In the genomic region with DNA sequence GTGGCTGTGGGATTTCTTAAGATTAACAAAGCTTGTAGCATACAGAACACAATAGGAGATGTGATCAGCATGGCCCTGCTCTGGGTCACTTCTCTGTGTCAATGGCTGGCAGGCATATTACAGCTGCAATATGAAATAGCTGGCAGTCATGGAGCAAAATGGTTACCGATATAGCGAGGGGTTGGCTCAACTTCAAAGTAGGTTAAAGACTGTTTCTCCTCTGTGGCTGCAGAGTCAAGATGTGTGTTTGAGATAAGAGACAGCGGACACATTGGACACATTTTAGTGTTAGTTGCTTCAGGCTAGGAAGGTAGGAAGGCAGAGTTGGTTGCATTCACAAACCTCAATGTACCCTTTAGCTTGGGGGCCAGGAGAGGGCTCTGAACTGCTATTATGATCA, we compare ENCODE assay signal across 22 mouse cellular contexts. TPM values are rescaled to one million over a fixed set of nuclear protein-coding genes. Genes with fewer than 3 reads are reported as not detected.
DNase-seq lines count a peak whose midpoint lies in the region; ATAC-seq lines count a peak whose summit lies in the region.
"Had no signal": no experiment of that assay in that cellular context is flagged by ENCODE, and none has a peak within 500 bp of the region (broad histone marks: within the 10 kb centered on the region; RNA-seq: fewer than 3 reads in every experiment).

No protein-coding gene starts in this region.

- H3K36me3 ChIP-seq in liver, embryonic 11.5 days (ENCODE audit: control insufficient read depth, insufficient read depth, low read length), result no peaks in the 10 kb centered on the region
- peaks cover 4% of the 10 kb centered on the region; the same call in 1 of the 2 replicates for H3K36me3 ChIP-seq in liver, embryonic 12.5 days
- H3K36me3 ChIP-seq: embryonic facial prominence, embryonic 12.5 days; hindbrain, embryonic 12.5 days had no signal

- H3K9me3 ChIP-seq in liver, embryonic 11.5 days (ENCODE audit: control insufficient read depth, low read length), result no peaks in the 10 kb centered on the region
- H3K9me3 ChIP-seq in liver, embryonic 12.5 days (replicated peaks), result no peaks in the 10 kb centered on the region
- H3K9me3 ChIP-seq: embryonic facial prominence, embryonic 12.5 days; hindbrain, embryonic 12.5 days had no signal

- 39% methylated on average over 3 of the region's 3 CpGs for WGBS in liver, embryonic 11.5 days
- WGBS in liver, embryonic 12.5 days (ENCODE audit: insufficient replicate concordance), result 27% methylated on average over 3 of the region's 3 CpGs

- no peak overlapping the region for H3K9ac ChIP-seq in liver, embryonic 11.5 days (ENCODE audit: low read depth, low read length)
- no peak overlapping the region for H3K9ac ChIP-seq in liver, embryonic 12.5 days
- H3K9ac ChIP-seq: embryonic facial prominence, embryonic 12.5 days; hindbrain, embryonic 12.5 days had no signal

- intact Hi-C loops in gastrocnemius, postnatal 36 days (cut with DNase I), result no loop called here

- peak overlapping the region; percentile 56; the same call in 1 of the 2 replicates for H3K27ac ChIP-seq in liver, embryonic 11.5 days (ENCODE audit: low read depth, low read length)
- peak overlapping the region; percentile 45 for H3K27ac ChIP-seq in liver, embryonic 12.5 days
- H3K27ac ChIP-seq: embryonic facial prominence, embryonic 12.5 days; hindbrain, embryonic 12.5 days had no signal

- DNase-seq in liver, embryonic 11.5 days (ENCODE audit: low spot score), result no peak
- DNase-seq in liver, result no peak
- no peak for DNase-seq in gastrocnemius, postnatal 36 days
- no peak for DNase-seq in thymus, postnatal 0 days (ENCODE audit: low spot score)
- no peak for DNase-seq in right cerebral cortex, postnatal 25 days
- DNase-seq: adrenal gland, postnatal 36 days; cerebellum, adult 11 months; cerebellum, postnatal 14 days; gastrocnemius, postnatal 25 days; kidney, adult 18-20 months; lung, adult 2 months; right cerebral cortex, postnatal 4 days; thymus, postnatal 25 days had no signal

- peaks cover 20% of the 10 kb centered on the region for H3K4me1 ChIP-seq in liver, embryonic 11.5 days (replicated peaks; ENCODE audit: control insufficient read depth, insufficient read depth, low read length)
- H3K4me1 ChIP-seq in liver, embryonic 12.5 days, result peaks cover 31% of the 10 kb centered on the region
- H3K4me1 ChIP-seq: embryonic facial prominence, embryonic 12.5 days; hindbrain, embryonic 12.5 days had no signal

- no peaks in the 10 kb centered on the region for H3K27me3 ChIP-seq in liver, embryonic 11.5 days (replicated peaks; ENCODE audit: control insufficient read depth, insufficient read depth, low read length)
- H3K27me3 ChIP-seq in liver, embryonic 12.5 days (replicated peaks), result no peaks in the 10 kb centered on the region
- H3K27me3 ChIP-seq: embryonic facial prominence, embryonic 12.5 days; hindbrain, embryonic 12.5 days had no signal

- H3K4me3 ChIP-seq in liver, embryonic 11.5 days (ENCODE audit: low read depth, low read length), result no peak overlapping the region
- no peak overlapping the region for H3K4me3 ChIP-seq in liver, embryonic 12.5 days
- H3K4me3 ChIP-seq: embryonic facial prominence, embryonic 12.5 days; erythroblast, embryonic 14.5 days; hindbrain, embryonic 12.5 days had no signal

- ATAC-seq in liver, embryonic 11.5 days (replicated peaks; ENCODE audit: low FRiP score), result peak; percentile 65
- peak; percentile 50 for ATAC-seq in common myeloid progenitor, adult 5-6 weeks (replicated peaks; ENCODE audit: low read depth, poor library complexity, severe bottlenecking)
- ATAC-seq in liver, embryonic 12.5 days, result peak; percentile 53; the same call in 1 of the 2 replicates
- peak; percentile 89 for ATAC-seq in megakaryocyte progenitor cell, adult 5-6 weeks (replicated peaks; ENCODE audit: poor library complexity)
- ATAC-seq: forebrain, embryonic 16.5 days; inflammation-experienced regulatory T-cells, adult 6 months had no signal

- peak overlapping the region; percentile 30 for H3K4me2 ChIP-seq in liver, embryonic 11.5 days
- H3K4me2 ChIP-seq in liver, embryonic 12.5 days, result peak overlapping the region; percentile 27
- H3K4me2 ChIP-seq: embryonic facial prominence, embryonic 12.5 days; hindbrain, embryonic 12.5 days; midbrain, embryonic 11.5 days had no signal

RNA-seq across cellular contexts. Expression of gene Cnr2, which starts 11.4 kb away (rescaled TPM):
- polyA plus RNA-seq in liver, embryonic 11.5 days (2014; fragmentation: Nextera tagmentation; extraction: Ambion mirVana), result 6.3 and 7.1 TPM in 2 replicates
- 9.4 and 10.9 TPM in 2 replicates for total RNA-seq in common myeloid progenitor, adult 5-6 weeks (2017)
- 3.9 and 4.3 TPM in 2 replicates for polyA plus RNA-seq in liver, embryonic 12.5 days (2016; fragmentation: Nextera tagmentation; extraction: Ambion mirVana)
- total RNA-seq in megakaryocyte progenitor cell, adult 5-6 weeks (2015), result 6.5 and 7.0 TPM in 2 replicates
- total RNA-seq in megakaryocyte progenitor cell, adult 5-6 weeks (2017), result 5.2 and 6.7 TPM in 2 replicates
- total RNA-seq in gastrocnemius, postnatal 36 days (2021), result under 1 TPM; 0.07 to 0.08 TPM
- polyA plus RNA-seq in thymus, postnatal 0 days (2015; fragmentation: Nextera tagmentation; extraction: Ambion mirVana), result 5.5 and 5.8 TPM in 2 replicates
- polyA plus RNA-seq: erythroblast, embryonic 14.5 days; forebrain, embryonic 16.5 days had no signal

RNA-seq across cellular contexts. Expression of gene Fuca1, which starts 13.9 kb away (rescaled TPM):
- polyA plus RNA-seq in liver, embryonic 11.5 days (2014; fragmentation: Nextera tagmentation; extraction: Ambion mirVana), result 39.6 and 47.7 TPM in 2 replicates
- 70.8 and 71.5 TPM in 2 replicates for total RNA-seq in common myeloid progenitor, adult 5-6 weeks (2017)
- polyA plus RNA-seq in liver, embryonic 12.5 days (2016; fragmentation: Nextera tagmentation; extraction: Ambion mirVana), result 22.2 and 23.8 TPM in 2 replicates
- total RNA-seq in megakaryocyte progenitor cell, adult 5-6 weeks (2015), result 27.9 and 39.3 TPM in 2 replicates
- 122 and 139 TPM in 2 replicates for total RNA-seq in megakaryocyte progenitor cell, adult 5-6 weeks (2017)
- total RNA-seq in gastrocnemius, postnatal 36 days (2021), result 10 to 100 TPM; 16.4 to 18.7 TPM
- 56.0 and 63.5 TPM in 2 replicates for polyA plus RNA-seq in thymus, postnatal 0 days (2015; fragmentation: Nextera tagmentation; extraction: Ambion mirVana)

RNA-seq across cellular contexts. Expression of gene Pnrc2, which starts 33.0 kb away (rescaled TPM):
- 133 and 147 TPM in 2 replicates for polyA plus RNA-seq in liver, embryonic 11.5 days (2014; fragmentation: Nextera tagmentation; extraction: Ambion mirVana)
- 146 and 189 TPM in 2 replicates for total RNA-seq in common myeloid progenitor, adult 5-6 weeks (2017)
- 91.1 and 98.9 TPM in 2 replicates for polyA plus RNA-seq in liver, embryonic 12.5 days (2016; fragmentation: Nextera tagmentation; extraction: Ambion mirVana)
- 151 TPM in 2 replicates for total RNA-seq in megakaryocyte progenitor cell, adult 5-6 weeks (2015)
- total RNA-seq in megakaryocyte progenitor cell, adult 5-6 weeks (2017), result 131 and 154 TPM in 2 replicates
- total RNA-seq in gastrocnemius, postnatal 36 days (2021), result 10 to 100 TPM; 25.4 to 31.2 TPM
- polyA plus RNA-seq in thymus, postnatal 0 days (2015; fragmentation: Nextera tagmentation; extraction: Ambion mirVana), result 217 and 229 TPM in 2 replicates

RNA-seq across cellular contexts. Expression of gene Hmgcl, which starts 39.6 kb away (rescaled TPM):
- polyA plus RNA-seq in liver, embryonic 11.5 days (2014; fragmentation: Nextera tagmentation; extraction: Ambion mirVana), result 97.1 and 104 TPM in 2 replicates
- 23.8 and 48.2 TPM in 2 replicates for total RNA-seq in common myeloid progenitor, adult 5-6 weeks (2017)
- polyA plus RNA-seq in liver, embryonic 12.5 days (2016; fragmentation: Nextera tagmentation; extraction: Ambion mirVana), result 67.4 and 71.1 TPM in 2 replicates
- total RNA-seq in megakaryocyte progenitor cell, adult 5-6 weeks (2015), result 51.4 and 52.1 TPM in 2 replicates
- 39.7 and 48.1 TPM in 2 replicates for total RNA-seq in megakaryocyte progenitor cell, adult 5-6 weeks (2017)
- total RNA-seq in gastrocnemius, postnatal 36 days (2021), result 10 to 100 TPM; 38.7 to 39.0 TPM
- 70.1 and 72.8 TPM in 2 replicates for polyA plus RNA-seq in thymus, postnatal 0 days (2015; fragmentation: Nextera tagmentation; extraction: Ambion mirVana)

RNA-seq across cellular contexts. Expression of gene Srsf10, which starts 51.1 kb away (rescaled TPM):
- polyA plus RNA-seq in liver, embryonic 11.5 days (2014; fragmentation: Nextera tagmentation; extraction: Ambion mirVana), result 233 and 249 TPM in 2 replicates
- 292 and 303 TPM in 2 replicates for total RNA-seq in common myeloid progenitor, adult 5-6 weeks (2017)
- 157 TPM in 2 replicates for polyA plus RNA-seq in liver, embryonic 12.5 days (2016; fragmentation: Nextera tagmentation; extraction: Ambion mirVana)
- total RNA-seq in megakaryocyte progenitor cell, adult 5-6 weeks (2015), result 195 and 208 TPM in 2 replicates
- total RNA-seq in megakaryocyte progenitor cell, adult 5-6 weeks (2017), result 200 and 240 TPM in 2 replicates
- total RNA-seq in gastrocnemius, postnatal 36 days (2021), result 10 to 100 TPM; 23.7 to 23.9 TPM
- polyA plus RNA-seq in thymus, postnatal 0 days (2015; fragmentation: Nextera tagmentation; extraction: Ambion mirVana), result 276 TPM in 2 replicates
